In the genomic region with DNA sequence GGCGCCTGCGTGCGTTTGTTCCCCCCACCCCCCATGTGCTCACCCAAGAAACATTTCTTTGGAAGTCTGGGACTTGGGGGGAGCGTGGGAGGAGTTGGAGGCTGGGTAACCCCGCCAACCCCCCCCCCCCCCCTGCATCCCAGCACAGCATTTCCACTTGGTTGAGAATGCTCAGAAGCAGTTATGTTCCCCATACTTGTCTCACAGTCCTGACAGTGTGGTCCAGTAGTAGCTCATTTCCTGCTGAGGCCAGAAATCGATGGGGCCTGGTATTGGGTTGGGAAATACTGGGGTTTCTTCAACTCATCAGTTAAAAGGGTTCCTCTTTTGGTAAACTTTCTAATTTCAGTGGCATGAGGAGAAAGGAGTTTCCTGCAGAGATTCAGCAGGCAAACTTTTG, we compare ENCODE assay signal across 8 mouse cellular contexts. TPM values are rescaled to one million over a fixed set of nuclear protein-coding genes. Genes with fewer than 3 reads are reported as not detected.
DNase-seq lines count a peak whose midpoint lies in the region; ATAC-seq lines count a peak whose summit lies in the region.

No protein-coding gene starts in this region.

- intact Hi-C loops in left cerebral cortex, postnatal 25 days (cut with DNase I): no loop called here

- no peak for ATAC-seq in kidney, embryonic 15.5 days (replicated peaks; ENCODE audit: low FRiP score)
- 0 out of 2 replicates have a peak, but pooled peaks have one; percentile 41 for ATAC-seq in embryonic facial prominence, embryonic 12.5 days (ENCODE audit: insufficient number of reproducible peaks, insufficient read depth, low FRiP score, low TSS enrichment)
- peak; percentile 21; the same call in 1 of the 2 replicates for ATAC-seq in intestine, embryonic 14.5 days (replicated peaks; ENCODE audit: low FRiP score, low TSS enrichment, low read depth)
- ATAC-seq in midbrain, embryonic 12.5 days (ENCODE audit: low FRiP score, low read depth): peak; percentile 20; the same call in 1 of the 2 replicates

- 11% methylated on average over 6 of the region's 6 CpGs for WGBS in kidney, embryonic 15.5 days
- 24% methylated on average over 5 of the region's 6 CpGs for WGBS in embryonic facial prominence, embryonic 12.5 days
- 18% methylated on average over 6 of the region's 6 CpGs for WGBS in intestine, embryonic 14.5 days
- WGBS in midbrain, embryonic 12.5 days: 27% methylated on average over 6 of the region's 6 CpGs

- no peaks in the 10 kb centered on the region for H3K4me1 ChIP-seq in kidney, embryonic 15.5 days
- H3K4me1 ChIP-seq in embryonic facial prominence, embryonic 12.5 days: no peaks in the 10 kb centered on the region
- H3K4me1 ChIP-seq in intestine, embryonic 14.5 days (replicated peaks; ENCODE audit: control insufficient read depth, insufficient read depth, low read length): no peaks in the 10 kb centered on the region
- no peaks in the 10 kb centered on the region for H3K4me1 ChIP-seq in midbrain, embryonic 12.5 days

- no peaks in the 10 kb centered on the region for H3K36me3 ChIP-seq in kidney, embryonic 15.5 days
- H3K36me3 ChIP-seq in embryonic facial prominence, embryonic 12.5 days: no peaks in the 10 kb centered on the region
- H3K36me3 ChIP-seq in intestine, embryonic 14.5 days (ENCODE audit: control insufficient read depth, insufficient read depth, low read length): no peaks in the 10 kb centered on the region
- H3K36me3 ChIP-seq in midbrain, embryonic 12.5 days: no peaks in the 10 kb centered on the region

- no peaks in the 10 kb centered on the region for H3K9me3 ChIP-seq in kidney, embryonic 15.5 days (replicated peaks)
- no peaks in the 10 kb centered on the region for H3K9me3 ChIP-seq in embryonic facial prominence, embryonic 12.5 days
- no peaks in the 10 kb centered on the region for H3K9me3 ChIP-seq in intestine, embryonic 14.5 days (ENCODE audit: control insufficient read depth, low read length)
- H3K9me3 ChIP-seq in midbrain, embryonic 12.5 days: no peaks in the 10 kb centered on the region

- no peaks in the 10 kb centered on the region for H3K27me3 ChIP-seq in kidney, embryonic 15.5 days
- no peaks in the 10 kb centered on the region for H3K27me3 ChIP-seq in embryonic facial prominence, embryonic 12.5 days
- no peaks in the 10 kb centered on the region for H3K27me3 ChIP-seq in intestine, embryonic 14.5 days (replicated peaks; ENCODE audit: control insufficient read depth, insufficient read depth, low read length)
- H3K27me3 ChIP-seq in midbrain, embryonic 12.5 days: no peaks in the 10 kb centered on the region

- H3K9ac ChIP-seq in kidney, embryonic 15.5 days: peak overlapping the region; percentile 50
- H3K9ac ChIP-seq in embryonic facial prominence, embryonic 12.5 days: peak overlapping the region; percentile 47; the same call in 1 of the 2 replicates
- peak overlapping the region; percentile 49 for H3K9ac ChIP-seq in intestine, embryonic 14.5 days (ENCODE audit: low read length)
- H3K9ac ChIP-seq in midbrain, embryonic 12.5 days (replicated peaks): peak overlapping the region; percentile 51

- peak overlapping the region; percentile 62 for H3K4me3 ChIP-seq in kidney, embryonic 15.5 days (replicated peaks)
- H3K4me3 ChIP-seq in embryonic facial prominence, embryonic 12.5 days: peak overlapping the region; percentile 49
- H3K4me3 ChIP-seq in intestine, embryonic 14.5 days (ENCODE audit: low read depth, low read length): peak overlapping the region; percentile 42
- H3K4me3 ChIP-seq in midbrain, embryonic 12.5 days: peak overlapping the region; percentile 58

- H3K4me2 ChIP-seq in kidney, embryonic 15.5 days: peak overlapping the region; percentile 59
- H3K4me2 ChIP-seq in embryonic facial prominence, embryonic 12.5 days (replicated peaks): peak overlapping the region; percentile 45
- H3K4me2 ChIP-seq in intestine, embryonic 14.5 days (ENCODE audit: low read length): peak overlapping the region; percentile 49
- H3K4me2 ChIP-seq in midbrain, embryonic 12.5 days (replicated peaks): peak overlapping the region; percentile 54

- DNase-seq in kidney, adult 11 months: no peak
- no peak for DNase-seq in intestine, embryonic 14.5 days (ENCODE audit: low spot score)
- DNase-seq in embryo, embryonic 9.5 days (ENCODE audit: extremely low spot score): no peak
- no peak for DNase-seq in left cerebral cortex, postnatal 25 days (ENCODE audit: low spot score in 2 of 2)
- no peak for DNase-seq in right cerebral cortex, postnatal 14 days

- H3K27ac ChIP-seq in kidney, embryonic 15.5 days: 0 out of 2 replicates have a peak overlapping the region, but pooled peaks have one; percentile 72
- H3K27ac ChIP-seq in embryonic facial prominence, embryonic 12.5 days: no peak overlapping the region
- no peak overlapping the region for H3K27ac ChIP-seq in intestine, embryonic 14.5 days (ENCODE audit: low read depth)
- no peak overlapping the region for H3K27ac ChIP-seq in midbrain, embryonic 12.5 days (replicated peaks)

RNA-seq across cellular contexts. Expression of a gene that starts 1.1 kb away (rescaled TPM):
- polyA plus RNA-seq in kidney, embryonic 15.5 days (2015; fragmentation: Nextera tagmentation; extraction: Ambion mirVana): 4.7 and 5.1 TPM in 2 replicates
- 7.7 and 8.1 TPM in 2 replicates for polyA plus RNA-seq in embryonic facial prominence, embryonic 12.5 days (2016; fragmentation: Nextera tagmentation; extraction: Ambion mirVana)
- 4.5 TPM in 2 replicates for polyA plus RNA-seq in intestine, embryonic 14.5 days (2014; fragmentation: Nextera tagmentation; extraction: Ambion mirVana)
- 6.7 and 7.3 TPM in 2 replicates for polyA plus RNA-seq in midbrain, embryonic 12.5 days (2016; fragmentation: Nextera tagmentation; extraction: Ambion mirVana)
- total RNA-seq in left cerebral cortex, postnatal 25 days (2021): 10 to 100 TPM; 21.9 to 25.6 TPM
